Mouse (Mus musculus) neutrophil, adult 65 days (primary cell): ENCODE measurements around the gene Gstp2. TPM values are rescaled to one million over a fixed set of nuclear protein-coding genes. Genes with fewer than 3 reads are reported as not detected.

Experiments
- total RNA-seq: library from RNA; stranded (reverse); gene quantifications from 2 replicates; pipeline ENCODE4 v1.2.4, GENCODE M21; 2023

Gene Gstp2
- total RNA-seq, result 12.5 and 18.8 TPM in 2 replicates

DNA sequence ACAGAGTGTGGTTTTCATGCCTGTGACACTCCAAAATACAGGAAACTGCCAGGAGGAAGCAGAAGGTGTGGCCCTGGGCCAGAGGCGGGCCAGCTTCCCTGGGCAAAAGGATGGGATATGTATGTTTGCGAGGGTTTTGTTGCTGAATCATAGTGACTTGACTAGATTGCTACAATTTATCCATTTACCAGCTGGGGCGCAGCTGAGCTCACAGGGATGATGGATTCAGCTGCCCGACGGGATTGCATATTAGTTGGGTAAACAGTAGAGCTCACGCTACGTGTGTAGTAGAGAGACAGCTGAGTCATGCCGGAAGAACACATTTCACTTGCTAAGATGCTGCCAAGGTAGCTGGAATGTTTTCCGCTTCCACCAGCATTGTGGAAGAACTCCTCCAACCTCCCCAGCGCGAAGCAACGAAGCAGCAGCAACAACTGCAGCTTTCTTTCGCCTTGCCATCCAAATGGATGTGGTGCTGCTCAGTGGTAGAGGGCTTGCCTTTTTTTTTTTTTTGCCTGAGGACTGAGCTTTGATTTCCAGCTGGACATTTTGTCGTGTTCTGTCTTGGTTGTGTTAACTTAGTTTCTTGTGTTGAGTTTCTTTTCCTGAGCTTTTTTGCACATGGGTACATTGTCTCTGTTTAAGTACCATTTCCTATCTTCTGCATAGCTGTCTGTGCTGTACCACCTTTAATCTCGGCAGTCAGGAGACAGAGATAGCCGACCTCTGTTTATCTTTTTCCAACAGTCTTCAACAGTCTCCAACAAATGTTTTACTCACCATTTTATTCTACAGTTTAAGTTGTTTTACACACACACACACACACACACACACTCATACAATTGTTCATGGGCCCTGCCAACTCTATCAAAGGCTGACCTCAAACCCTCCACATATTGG, at the start of gene Gstp2:
TSS of gene Gstp2 (minus strand) at position 58 of the 900 bp plus-strand sequence.

DNA sequence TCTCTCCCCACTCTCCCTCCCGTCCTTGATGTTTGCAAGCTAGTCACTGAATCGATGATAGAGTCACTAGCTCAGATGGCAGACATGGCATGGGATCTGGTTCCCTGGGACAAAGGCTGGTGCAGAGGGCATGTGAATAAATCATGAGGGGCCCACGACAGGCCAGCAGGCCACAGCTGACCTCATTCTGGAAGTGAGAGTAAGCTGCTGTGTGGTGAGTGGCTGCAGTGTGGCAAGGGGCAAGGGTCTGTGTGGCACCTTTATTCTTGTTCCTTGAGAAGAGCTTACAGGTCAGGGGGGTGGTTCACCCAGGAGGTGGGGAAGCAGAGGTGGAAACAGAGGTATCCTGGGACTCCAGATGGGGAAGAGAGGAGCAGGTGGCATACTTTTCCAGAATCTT, 35.6 kb upstream of the Gstp2 start, which contains the start of gene Cabp2:
TSS of gene Cabp2 (plus strand) at position 185 of the 400 bp plus-strand sequence.

DNA sequence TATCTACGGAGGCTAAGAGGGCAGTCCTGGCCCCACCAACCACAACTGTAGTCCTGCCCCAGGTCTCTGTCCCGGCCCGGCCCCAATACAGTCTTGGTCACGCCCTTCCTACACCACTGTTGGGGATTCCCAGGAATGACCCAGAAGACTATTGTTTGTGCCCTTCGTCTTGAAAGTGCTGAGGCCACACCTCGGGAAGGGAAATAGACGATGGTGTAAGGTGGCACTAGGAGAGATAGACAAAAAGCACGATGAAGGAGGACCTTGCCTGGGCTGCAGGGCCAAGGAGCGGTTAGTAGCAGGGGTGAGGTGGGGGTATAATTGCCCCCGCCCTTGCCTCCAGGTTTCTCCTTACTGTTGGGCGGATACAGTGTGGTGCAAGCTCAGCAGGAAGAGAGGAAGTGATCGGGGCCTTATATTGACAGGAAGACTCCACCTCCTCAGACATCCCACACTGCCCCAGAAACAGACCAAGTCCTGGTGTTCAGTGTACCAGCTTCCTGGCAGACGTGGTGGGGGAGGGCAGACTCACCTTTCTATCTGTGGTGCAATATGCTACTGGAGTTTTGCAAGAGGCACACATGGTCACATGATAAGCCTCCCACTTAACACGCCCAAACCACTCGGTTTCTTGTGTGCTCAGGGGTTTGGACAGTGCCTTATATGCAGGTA, 13.4 kb upstream of the Gstp2 start, which contains the start of gene Gstp3:
TSS of gene Gstp3 (minus strand) at position 501 of the 672 bp plus-strand sequence.

DNA sequence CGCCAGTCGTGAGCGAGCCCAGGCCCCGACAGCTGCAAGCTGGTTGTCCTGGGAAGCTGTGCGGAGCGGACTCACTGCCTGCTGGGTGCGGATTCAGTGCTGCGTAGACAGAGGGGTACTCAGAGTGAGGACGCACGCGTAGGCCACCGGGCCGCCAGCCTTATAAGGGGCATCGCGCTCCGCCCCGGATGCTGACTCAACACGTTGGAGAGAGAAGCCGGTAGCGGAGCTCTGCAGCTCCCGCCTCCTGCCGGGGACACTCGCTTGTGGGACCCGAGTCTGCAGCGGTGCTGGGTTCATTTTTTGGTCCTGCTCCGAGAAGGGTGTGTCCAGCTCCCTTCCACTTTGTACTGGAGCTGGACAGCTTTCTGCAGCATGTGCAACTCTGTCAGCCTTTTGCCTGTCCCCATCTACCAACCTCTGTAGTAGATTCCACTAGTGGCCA, 8.0 kb downstream of the Gstp2 start, which contains the start of gene Gstp1:
TSS of gene Gstp1 (minus strand) at position 198 of the 445 bp plus-strand sequence.

DNA sequence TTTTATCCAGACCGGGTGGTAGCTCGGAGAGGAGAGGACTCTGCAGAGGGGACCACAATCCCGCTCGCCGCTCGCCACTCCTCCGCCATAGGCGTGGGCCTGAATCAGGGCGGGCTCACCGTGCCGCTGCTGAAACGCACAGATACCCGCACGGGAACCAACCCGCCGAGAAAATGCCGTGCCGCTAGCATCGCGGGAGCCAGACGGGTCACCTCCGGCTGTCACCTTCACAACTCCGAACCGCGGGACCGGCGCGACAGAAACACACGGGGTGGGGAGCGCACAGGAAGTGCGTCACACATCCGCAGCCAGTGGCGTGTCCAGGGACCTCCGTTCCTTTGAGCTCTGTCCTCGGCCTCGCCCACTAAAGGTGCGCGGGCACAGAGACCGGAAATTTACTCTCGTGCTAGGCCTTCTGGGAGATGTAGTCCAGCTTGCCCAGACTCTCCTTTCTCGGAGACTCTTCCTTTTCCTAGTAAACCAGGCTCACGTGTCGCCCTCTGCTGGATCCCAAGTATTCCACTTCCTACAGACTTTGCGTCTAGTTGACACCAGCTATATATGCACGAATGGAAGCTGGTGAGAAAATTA, 33.3 kb downstream of the Gstp2 start, which contains the start of gene Ndufv1:
TSS of gene Ndufv1 (minus strand) at position 375 of the 591 bp plus-strand sequence.

DNA sequence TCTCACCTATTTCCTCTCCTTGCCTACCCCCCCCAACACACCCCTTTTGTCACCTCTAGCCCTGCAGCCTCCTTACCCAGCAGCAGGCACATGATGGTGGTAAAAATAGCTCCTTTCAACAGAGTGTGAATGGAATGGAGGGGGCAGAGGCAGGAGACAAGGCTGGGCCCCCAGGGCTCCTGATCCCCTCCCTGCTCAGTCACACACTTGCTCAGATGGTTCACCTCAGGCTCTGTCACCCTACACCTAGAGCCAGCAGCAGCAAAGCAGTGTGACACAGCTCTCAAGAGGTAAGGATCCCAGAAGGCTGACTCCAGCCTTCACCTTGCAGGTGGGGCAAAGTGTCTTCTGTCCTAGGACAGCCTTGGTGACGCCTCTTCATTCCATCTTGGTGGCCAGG, 42.7 kb downstream of the Gstp2 start, which contains the start of gene Doc2g:
TSS of gene Doc2g (plus strand) at position 202 of the 400 bp plus-strand sequence.

DNA sequence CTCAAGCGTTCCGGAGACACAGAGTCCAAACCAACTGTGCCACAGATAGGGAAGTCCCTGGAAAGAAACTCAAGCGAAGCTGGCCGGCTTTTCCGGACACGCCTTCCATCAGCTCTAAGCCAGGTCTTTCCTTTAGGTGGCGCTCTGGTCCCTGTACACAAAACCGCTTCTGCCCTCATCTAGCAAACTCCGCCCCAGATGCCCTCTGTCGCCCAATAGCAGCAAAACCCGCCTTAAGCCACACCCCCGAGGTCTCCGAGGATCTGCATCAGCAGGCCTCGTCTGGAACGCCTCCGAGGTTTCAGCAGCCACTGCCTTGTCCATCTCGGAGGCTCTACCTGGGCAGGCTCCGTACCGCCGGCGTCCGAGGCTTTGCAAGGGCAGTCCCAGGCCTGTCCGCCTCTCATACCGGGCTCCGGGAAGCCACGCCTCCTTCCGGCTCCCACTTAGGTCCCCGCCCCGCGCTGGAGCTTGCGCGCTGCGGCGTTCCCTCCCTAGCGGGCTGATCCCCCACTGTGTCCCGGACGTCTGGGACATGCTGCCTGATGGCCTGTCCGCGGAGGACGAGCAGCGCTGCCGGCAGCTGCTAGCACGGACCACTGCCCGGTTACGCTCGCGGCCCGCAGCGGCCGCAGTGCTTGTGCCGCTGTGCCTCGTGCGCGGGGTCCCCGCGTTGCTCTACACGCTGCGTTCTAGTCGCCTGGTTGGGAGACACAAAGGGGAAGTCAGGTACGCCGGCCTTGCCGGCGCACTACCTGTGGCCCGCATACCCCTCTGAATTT, 45.5 kb downstream of the Gstp2 start, which contains the start of the genes Nudt8 and Gm49405:
TSS of gene Nudt8 (plus strand) at position 462 of the 782 bp plus-strand sequence.
TSS of gene Gm49405 (plus strand) at position 508 of the 782 bp plus-strand sequence.

DNA sequence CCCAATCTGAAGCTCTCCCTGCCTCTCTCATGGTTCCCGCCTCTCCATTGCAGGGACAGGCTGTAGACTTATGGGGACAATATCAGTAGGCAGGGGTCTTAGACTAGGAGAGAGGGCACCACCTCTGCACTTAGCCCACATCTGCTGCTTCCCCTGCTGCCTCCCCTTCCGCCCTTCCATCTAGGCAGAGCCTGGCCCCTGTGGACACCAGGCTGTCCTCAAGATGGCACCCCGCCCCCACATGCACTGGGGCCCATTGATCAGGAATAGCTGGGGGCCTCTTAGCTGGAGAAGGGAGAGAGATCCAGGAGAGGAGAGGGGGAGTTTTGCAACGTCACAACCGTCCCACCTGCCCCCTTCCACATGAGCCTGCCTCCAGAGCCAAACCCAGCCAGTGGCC, 53.4 kb downstream of the Gstp2 start, which contains the start of gene Tbx10:
TSS of gene Tbx10 (plus strand) at position 337 of the 400 bp plus-strand sequence.

Other genes with a start within 250 kb of the Gstp2 start
- gene Chka, start 194.2 kb downstream of the Gstp2 start, total RNA-seq, result 104 and 157 TPM in 2 replicates
- gene Tcirg1, start 138.9 kb downstream of the Gstp2 start, total RNA-seq, result 235 and 315 TPM in 2 replicates
- 44.6 and 47.3 TPM in 2 replicates for gene Ndufs8, start 133.2 kb downstream of the Gstp2 start, total RNA-seq
- 138 and 146 TPM in 2 replicates for gene Aldh3b1, start 116.2 kb downstream of the Gstp2 start, total RNA-seq
- 222 and 238 TPM in 2 replicates for gene Unc93b1, start 110.8 kb downstream of the Gstp2 start, total RNA-seq
- gene Aldh3b3, start 87.4 kb downstream of the Gstp2 start, total RNA-seq, result 12.3 and 13.0 TPM in 2 replicates
- 14.1 and 14.2 TPM in 2 replicates for gene Aldh3b2, start 73.7 kb downstream of the Gstp2 start, total RNA-seq
- gene Acy3, start 59.5 kb downstream of the Gstp2 start, total RNA-seq, result 0.41 and 0.82 TPM in 2 replicates
- gene Tbx10, start 53.3 kb downstream of the Gstp2 start, total RNA-seq, result not detected in 2 replicates
- gene Nudt8, start 45.4 kb downstream of the Gstp2 start, total RNA-seq, result 4.5 and 5.4 TPM in 2 replicates
- 0.59 and 0.79 TPM in 2 replicates for gene Gm49405, start 45.4 kb downstream of the Gstp2 start, total RNA-seq
- 0.88 and 1.4 TPM in 2 replicates for gene Doc2g, start 42.7 kb downstream of the Gstp2 start, total RNA-seq
- 40.2 and 72.5 TPM in 2 replicates for gene Ndufv1, start 33.2 kb downstream of the Gstp2 start, total RNA-seq
- 38.4 and 47.3 TPM in 2 replicates for gene Gstp1, start 8.0 kb downstream of the Gstp2 start, total RNA-seq
- gene Gstp3, start 13.5 kb upstream of the Gstp2 start, total RNA-seq, result 4.0 and 6.2 TPM in 2 replicates
- not detected in 2 replicates for gene Cabp2, start 35.6 kb upstream of the Gstp2 start, total RNA-seq
- 295 and 307 TPM in 2 replicates for gene Cdk2ap2, start 51.2 kb upstream of the Gstp2 start, total RNA-seq
- 207 and 345 TPM in 2 replicates for gene Pitpnm1, start 54.0 kb upstream of the Gstp2 start, total RNA-seq
- gene Aip, start 79.8 kb upstream of the Gstp2 start, total RNA-seq, result 85.4 and 90.4 TPM in 2 replicates
- 0.09 and 0.13 TPM in 2 replicates for gene Gpr152, start 93.8 kb upstream of the Gstp2 start, total RNA-seq
- 0.27 TPM in 1 of 2 replicates, not detected in the other for gene Cabp4, start 98.0 kb upstream of the Gstp2 start, total RNA-seq
- 170 and 186 TPM in 2 replicates for gene Coro1b, start 102.6 kb upstream of the Gstp2 start, total RNA-seq
- gene Ptprcap, start 107.6 kb upstream of the Gstp2 start, total RNA-seq, result 6.2 and 13.3 TPM in 2 replicates
- gene Rps6kb2, start 117.3 kb upstream of the Gstp2 start, total RNA-seq, result 34.6 and 55.9 TPM in 2 replicates
- 38.1 and 50.5 TPM in 2 replicates for gene Carns1, start 129.5 kb upstream of the Gstp2 start, total RNA-seq
- gene Tbc1d10c, start 145.3 kb upstream of the Gstp2 start, total RNA-seq, result 151 and 157 TPM in 2 replicates
- 354 and 408 TPM in 2 replicates for gene Ppp1ca, start 146.0 kb upstream of the Gstp2 start, total RNA-seq
- gene Rad9a, start 155.6 kb upstream of the Gstp2 start, total RNA-seq, result 21.5 and 29.4 TPM in 2 replicates
- 3.7 and 5.2 TPM in 2 replicates for gene Clcf1, start 168.2 kb upstream of the Gstp2 start, total RNA-seq
- gene AC109138.7, start 168.3 kb upstream of the Gstp2 start, total RNA-seq, result not detected in 2 replicates
- 48.2 and 61.9 TPM in 2 replicates for gene Pold4, start 185.9 kb upstream of the Gstp2 start, total RNA-seq
- gene Ssh3, start 223.2 kb upstream of the Gstp2 start, total RNA-seq, result 27.9 and 44.6 TPM in 2 replicates
- 43.5 and 55.6 TPM in 2 replicates for gene Ankrd13d, start 237.1 kb upstream of the Gstp2 start, total RNA-seq